ENCODE assay signal across 17 mouse cellular contexts in genomic region chr17:44100486-44100885, GRCm38 (mm10).
"Had no signal": no experiment of that assay in that cellular context is flagged by ENCODE, and none has a peak within 500 bp of the region (broad histone marks: within the 10 kb centered on the region; RNA-seq: fewer than 3 reads in every experiment).

No protein-coding gene starts in this region.

- H3K4me3 ChIP-seq: limb, embryonic 12.5 days; limb, embryonic 15.5 days; midbrain, embryonic 12.5 days; myocyte; neural tube, embryonic 13.5 days had no signal

- DNase-seq: kidney, adult 11 months; kidney, adult 8-10 months; kidney, postnatal 14 days; kidney, postnatal 4 days; left cerebral cortex, postnatal 4 days; retina, postnatal 1 day; right cerebral cortex, postnatal 25 days; thymus, adult 18-20 months; thymus, postnatal 36 days had no signal

- H3K9me3 ChIP-seq: limb, embryonic 12.5 days; limb, embryonic 15.5 days; midbrain, embryonic 12.5 days; neural tube, embryonic 13.5 days had no signal

- ATAC-seq: hindbrain, postnatal 0 days; inflammation-experienced regulatory T-cells, adult 6 months; midbrain, embryonic 16.5 days had no signal

- H3K36me3 ChIP-seq: limb, embryonic 12.5 days; limb, embryonic 15.5 days; midbrain, embryonic 12.5 days; neural tube, embryonic 13.5 days had no signal

- H3K9ac ChIP-seq: limb, embryonic 12.5 days; limb, embryonic 15.5 days; midbrain, embryonic 12.5 days; neural tube, embryonic 13.5 days had no signal

- H3K27ac ChIP-seq: hindbrain, postnatal 0 days; limb, embryonic 12.5 days; limb, embryonic 15.5 days; midbrain, embryonic 12.5 days; neural tube, embryonic 13.5 days had no signal

- H3K4me2 ChIP-seq: limb, embryonic 12.5 days; limb, embryonic 15.5 days; midbrain, embryonic 12.5 days; neural tube, embryonic 13.5 days had no signal

- H3K27me3 ChIP-seq: limb, embryonic 15.5 days; midbrain, embryonic 12.5 days; neural tube, embryonic 13.5 days had no signal
